Mouse (Mus musculus) small intestine, adult 2 months (tissue): ENCODE data around the gene Trim47. TPM values are rescaled to one million over a fixed set of nuclear protein-coding genes. Genes with fewer than 3 reads are reported as not detected.

Source experiments
- H3K27ac ChIP-seq: fragments of 200-500 bp; 2 replicates; pipeline ENCODE4 v1.5.1; 2012; ENCODE audit warnings: low read depth, low read length, control low read depth, inconsistent platforms; ENCODE audit not compliant: insufficient read depth
- H3K27me3 ChIP-seq: fragments of 200-500 bp; 2 replicates; pipeline ENCODE4 v1.6.1; 2012; ENCODE audit warnings: mild to moderate bottlenecking, moderate library complexity, low read length, inconsistent platforms; ENCODE audit not compliant: control insufficient read depth, insufficient read depth
- H3K36me3 ChIP-seq: fragments of 200-500 bp; 2 replicates; pipeline ENCODE4 v1.6.1; 2012; ENCODE audit warnings: mild to moderate bottlenecking, low read length, control low read depth, inconsistent platforms; ENCODE audit not compliant: control insufficient read depth, insufficient read depth
- H3K4me1 ChIP-seq: fragments of 200-500 bp; 2 replicates; pipeline ENCODE4 v1.6.1; 2012; ENCODE audit warnings: low read length, inconsistent platforms, mixed read lengths; ENCODE audit not compliant: control insufficient read depth, insufficient read depth, insufficient read length
- H3K4me3 ChIP-seq: fragments of 200-500 bp; 2 replicates; pipeline ENCODE4 v1.5.1; 2012; ENCODE audit warnings: low read depth, mild to moderate bottlenecking, control low read depth, inconsistent platforms, low read length, moderate library complexity
- CTCF ChIP-seq: fragments of 200-500 bp; IDR thresholded peaks from 2 replicates; pipeline ENCODE4 v1.5.1; 2012; ENCODE audit warnings: low read depth, mild to moderate bottlenecking, control low read depth, inconsistent platforms, low read length, moderate library complexity, mixed read lengths; ENCODE audit not compliant: insufficient replicate concordance, insufficient read length; ENCODE audit errors: extremely low read depth
- POLR2A ChIP-seq: fragments of 200-500 bp; IDR thresholded peaks from 2 replicates; pipeline ENCODE4 v1.6.1; 2012; ENCODE audit warnings: low read depth, mild to moderate bottlenecking, control low read depth, inconsistent platforms, low read length, moderate library complexity
- WGBS: fragments of 180-500 bp; shearing (Covaris S2); methylation state at CpG from one replicate; pipeline ENCODE4 v1.1.7; 2018; 5-methylcytosine and 5-hydroxymethylcytosine counted together
- polyA plus RNA-seq: library from polyadenylated mRNA; depleted of rRNA; stranded (reverse); fragments of >200 nt; gene quantifications from 2 replicates; pipeline ENCODE4 v1.2.3, GENCODE M21; 2012

The Trim47 gene
- polyA plus RNA-seq, 1 experiment: 28.5 TPM

DNA sequence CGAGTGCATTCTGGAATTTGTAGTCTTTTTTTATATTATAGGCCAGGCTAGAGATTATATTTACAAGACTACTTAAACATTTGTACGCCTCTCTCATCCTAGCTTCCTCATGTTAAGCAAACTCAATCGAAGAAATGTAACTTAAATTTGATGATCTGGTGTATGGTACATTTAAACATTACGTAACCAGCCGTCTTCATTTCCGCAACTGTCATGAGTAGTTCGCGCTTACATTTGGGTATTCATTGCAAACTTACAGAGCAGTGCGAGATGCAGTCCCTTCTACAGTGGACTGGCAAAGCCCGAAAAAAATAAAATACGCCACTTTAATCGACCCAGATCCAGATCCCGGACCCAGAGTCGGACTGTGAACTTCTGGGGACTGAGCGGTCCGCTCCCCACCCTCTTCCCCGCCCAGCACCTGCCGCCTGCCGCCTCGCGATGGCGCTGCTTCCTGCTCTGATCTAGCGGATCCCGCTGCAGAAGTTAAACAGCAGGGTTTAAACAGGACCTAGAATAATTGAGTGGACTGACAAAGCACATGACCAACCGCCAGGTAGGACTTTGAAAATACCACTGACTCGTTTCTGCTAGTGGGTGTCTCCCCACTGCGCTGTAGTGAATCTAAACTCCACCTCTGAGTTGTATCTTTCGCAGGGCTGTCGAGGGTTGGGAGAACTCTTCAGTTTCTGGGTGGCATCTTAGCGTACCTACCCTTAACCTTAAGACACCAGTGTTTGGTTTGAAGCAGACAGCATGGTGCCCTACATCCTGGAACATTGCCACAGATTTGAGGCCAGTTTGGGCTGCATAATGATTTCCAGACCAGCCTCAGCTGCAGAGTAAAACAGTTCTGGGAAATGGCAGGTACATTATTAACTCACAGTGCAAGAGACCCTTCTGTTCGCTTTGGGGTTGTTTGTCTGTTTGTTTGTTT lies 39.5 kb downstream of the Trim47 start:
- 1% methylated on average over 31 of the region's 31 CpGs for WGBS
- H3K36me3 ChIP-seq: peaks cover 13% of the 10 kb centered on the region
- H3K27ac ChIP-seq: peak overlapping the region; percentile 97
- peaks cover 17% of the 10 kb centered on the region for H3K4me1 ChIP-seq
- H3K27me3 ChIP-seq: no peaks in the 10 kb centered on the region
- peak; percentile 81 for TF ChIP-seq CTCF
- peak; percentile 10; the same call in 1 of the 2 replicates for TF ChIP-seq POLR2A
- peak overlapping the region; percentile 61 for H3K4me3 ChIP-seq

DNA sequence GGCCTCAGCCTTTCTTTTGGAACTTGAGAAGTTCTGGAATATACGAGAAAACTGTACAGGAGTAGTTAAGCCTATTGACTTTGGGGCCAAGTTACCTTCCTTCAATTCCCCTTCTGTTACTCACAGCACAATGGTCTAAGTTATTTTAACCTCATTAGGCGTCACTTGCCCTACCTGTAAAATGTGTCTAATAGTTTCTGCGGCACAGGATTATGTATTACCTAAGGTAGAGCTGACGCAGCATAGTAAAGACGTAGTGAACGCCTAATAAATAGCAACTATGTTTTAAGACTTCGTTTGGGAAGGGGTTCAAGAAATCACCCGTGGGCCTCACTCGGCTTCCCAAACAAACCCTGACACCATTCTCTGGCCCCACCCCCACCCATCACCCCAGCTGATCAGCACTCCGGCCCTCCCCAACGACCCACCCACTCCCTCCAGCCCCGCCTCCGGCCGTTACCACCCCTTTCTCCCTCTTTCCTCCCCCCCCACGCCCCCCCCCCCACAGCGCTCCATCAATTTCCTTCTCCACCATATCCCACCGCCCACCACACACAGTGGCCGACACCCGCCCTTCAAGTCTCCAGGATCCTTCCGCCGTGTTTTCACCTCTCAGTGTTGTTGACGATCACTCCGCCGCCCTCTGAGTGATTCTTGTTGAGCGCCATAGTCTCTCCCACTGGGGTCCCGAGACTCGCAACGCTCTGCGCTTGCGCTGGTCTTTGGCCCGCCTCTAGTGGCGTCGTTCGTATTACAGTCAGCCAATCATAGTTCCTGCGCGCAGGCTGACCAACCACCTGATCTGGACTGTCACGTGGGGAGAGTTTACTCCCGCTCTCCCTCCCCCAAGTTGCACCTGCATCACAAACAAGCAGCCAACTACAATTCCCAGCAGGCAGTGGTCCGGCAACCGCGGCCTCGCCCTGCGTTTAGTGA lies 40.5 kb downstream of the Trim47 start, which contains the start of gene Wbp2:
TSS of gene Wbp2 (minus strand) at position 738 of the 936 bp plus-strand sequence.
- TF ChIP-seq POLR2A: peak; percentile 70
- no peak for TF ChIP-seq CTCF
- peaks cover 17% of the 10 kb centered on the region for H3K4me1 ChIP-seq
- peak within 1 kb of the TSS; percentile 81 for H3K4me3 ChIP-seq
- H3K36me3 ChIP-seq: peaks cover 22% of the 10 kb centered on the region
- H3K27me3 ChIP-seq: no peaks in the 10 kb centered on the region
- 3% methylated on average over 40 of the region's 43 CpGs for WGBS
- peak within 1 kb of the TSS; percentile 97 for H3K27ac ChIP-seq

DNA sequence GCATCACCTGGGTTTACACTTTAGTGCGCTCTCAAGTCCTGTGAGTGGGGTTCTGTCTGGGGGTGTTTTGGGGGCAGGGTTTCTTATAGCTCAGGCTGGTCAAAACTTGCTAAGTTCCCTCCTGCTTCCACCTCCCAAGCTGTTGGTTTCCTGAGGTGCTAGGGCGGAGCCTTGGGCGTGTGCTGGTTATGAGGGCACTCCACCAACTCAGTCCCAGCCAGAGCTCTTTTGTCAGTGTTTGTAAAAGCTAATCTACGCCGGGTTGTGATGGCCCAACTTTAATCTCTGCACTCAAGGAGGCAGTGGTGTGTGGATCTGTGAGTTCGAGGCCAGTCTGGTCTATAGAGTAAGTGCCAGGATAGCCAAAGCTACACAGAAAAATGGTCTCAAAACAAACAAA lies 42.8 kb downstream of the Trim47 start:
- 54% methylated on average over 6 of the region's 6 CpGs for WGBS
- H3K27ac ChIP-seq: no peak overlapping the region
- no peaks in the 10 kb centered on the region for H3K27me3 ChIP-seq
- peaks cover 17% of the 10 kb centered on the region for H3K4me1 ChIP-seq
- H3K4me3 ChIP-seq: no peak overlapping the region
- peaks cover 46% of the 10 kb centered on the region for H3K36me3 ChIP-seq
- no peak for TF ChIP-seq POLR2A
- TF ChIP-seq CTCF: no peak

DNA sequence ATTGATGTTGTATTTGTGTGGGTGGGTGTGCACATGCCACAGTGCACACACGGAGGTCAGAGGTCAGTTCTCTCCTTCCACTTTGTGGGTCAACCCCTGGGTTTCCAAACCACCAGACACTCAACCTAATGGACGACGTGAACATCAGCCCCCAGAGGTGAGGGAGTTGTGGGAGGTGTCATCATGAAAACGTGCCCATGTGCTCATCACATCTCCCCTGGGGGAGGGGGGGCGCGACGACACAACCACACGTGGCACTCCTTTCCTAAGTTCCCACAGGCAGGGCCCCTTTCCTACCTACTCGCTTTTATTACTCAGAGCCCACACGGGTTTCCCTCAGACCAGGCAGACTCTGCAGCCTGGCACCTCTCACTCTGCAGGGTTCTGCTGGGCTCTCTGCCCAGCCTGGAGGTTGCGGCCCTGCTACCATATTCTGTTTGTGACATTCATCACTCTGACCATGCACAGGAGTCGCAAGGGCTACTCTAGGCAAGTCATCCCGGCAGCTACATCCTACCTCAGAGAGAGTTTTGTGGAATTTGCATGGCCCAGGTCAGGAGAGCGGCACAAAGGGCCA lies 43.8 kb downstream of the Trim47 start:
- TF ChIP-seq POLR2A (no peak), CTCF (no peak)
- Histone ChIP-seq H3K4me3 (no peak overlapping the region), H3K27ac (no peak overlapping the region), H3K4me1 (peaks cover 14% of the 10 kb centered on the region), H3K36me3 (peaks cover 52% of the 10 kb centered on the region), H3K27me3 (no peaks in the 10 kb centered on the region)
- 90% methylated on average over 14 of the region's 14 CpGs for WGBS

DNA sequence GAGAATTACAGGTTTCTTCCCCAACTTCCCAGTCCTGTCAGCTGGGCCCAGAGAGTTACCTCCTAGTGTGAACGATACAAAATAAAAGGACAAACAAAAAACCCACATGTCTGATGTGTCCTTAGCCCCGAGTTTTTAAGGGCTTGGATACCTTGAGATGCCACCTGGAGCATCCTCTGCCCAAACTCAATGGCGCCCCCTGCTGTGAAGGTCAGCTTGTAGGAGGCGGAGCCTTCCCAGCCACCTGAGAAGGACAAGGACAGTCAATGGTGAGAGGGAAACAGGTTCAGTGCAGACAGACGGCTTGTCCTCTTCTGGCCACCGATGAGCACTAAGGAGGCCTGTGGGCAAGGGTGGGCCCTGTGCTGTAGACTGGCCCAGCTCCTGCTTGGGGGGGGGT lies 45.9 kb downstream of the Trim47 start:
- TF ChIP-seq POLR2A (no peak), CTCF (peak; percentile 64; the same call in 1 of the 2 replicates)
- H3K4me3 ChIP-seq: no peak overlapping the region
- 61% methylated on average over 6 of the region's 6 CpGs for WGBS
- peaks cover 21% of the 10 kb centered on the region for H3K4me1 ChIP-seq
- H3K27ac ChIP-seq: no peak overlapping the region
- peaks cover 52% of the 10 kb centered on the region for H3K36me3 ChIP-seq
- H3K27me3 ChIP-seq: no peaks in the 10 kb centered on the region

DNA sequence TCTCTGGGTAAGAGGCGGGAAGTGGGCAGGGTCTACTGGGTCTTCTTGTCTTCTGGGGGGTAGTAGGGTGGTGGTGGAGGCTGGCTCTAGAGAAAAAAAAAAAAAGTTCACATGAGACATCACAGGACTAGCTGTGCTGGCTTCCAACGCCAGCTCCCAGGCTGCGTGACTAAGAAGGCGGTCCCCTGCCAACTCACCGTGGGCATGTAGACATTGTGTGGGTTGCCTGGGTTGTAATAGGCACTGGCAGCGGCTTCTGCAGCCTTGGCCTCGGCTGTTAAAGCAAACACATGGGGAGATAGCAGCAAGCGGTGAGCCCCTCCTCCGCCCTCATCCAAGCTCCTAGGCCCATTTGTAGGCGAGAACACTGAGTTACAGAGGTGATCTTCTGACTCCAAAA lies 47.5 kb downstream of the Trim47 start:
- Histone ChIP-seq H3K27me3 (no peaks in the 10 kb centered on the region), H3K36me3 (peaks cover 52% of the 10 kb centered on the region), H3K4me3 (no peak overlapping the region), H3K27ac (no peak overlapping the region), H3K4me1 (peaks cover 14% of the 10 kb centered on the region)
- WGBS: 79% methylated on average over 10 of the region's 10 CpGs
- TF ChIP-seq POLR2A (no peak), CTCF (no peak)
